Mouse (Mus musculus) midbrain, postnatal 0 days (tissue): Measurements from ENCODE around the gene C3. TPM values are rescaled to one million over a fixed set of nuclear protein-coding genes. Genes with fewer than 3 reads are reported as not detected.
A peak's percentile ranks its signal among the peaks of the same experiment; 100 is the strongest.

Source experiments
- ATAC-seq: fragments of 200-750 bp; cut with Nextera tagmentation; 2 replicates; pipeline ENCODE4 v1.8.0; 2017; ENCODE audit warnings: moderate number of reproducible peaks, mild to moderate bottlenecking, moderate TSS enrichment, moderate library complexity; ENCODE audit not compliant: low FRiP score
- DNase-seq: peaks from one replicate; pipeline ENCODE4 v3.0.0-alpha.2; 2015; ENCODE audit warnings: low spot score
- H3K27ac ChIP-seq: fragments of 300-500 bp; sonication (generic); 2 replicates; pipeline ENCODE4 v1.5.1; 2014; ENCODE audit warnings: low read depth, mild to moderate bottlenecking, low read length, mixed read lengths
- H3K27me3 ChIP-seq: fragments of 300-500 bp; sonication (generic); 2 replicates; pipeline ENCODE4 v1.6.1; 2014; ENCODE audit warnings: low read length, control low read depth, mixed read lengths; ENCODE audit not compliant: insufficient read depth
- H3K36me3 ChIP-seq: fragments of 300-500 bp; sonication (generic); 2 replicates; pipeline ENCODE4 v1.6.1; 2014; ENCODE audit warnings: low read length, control low read depth, mixed read lengths; ENCODE audit not compliant: insufficient read depth
- H3K4me1 ChIP-seq: fragments of 300-500 bp; sonication (generic); 2 replicates; pipeline ENCODE4 v1.6.1; 2014; ENCODE audit warnings: mild to moderate bottlenecking, control low read depth, antibody characterized with exemption, low read length, mixed read lengths; ENCODE audit not compliant: insufficient read depth
- H3K4me2 ChIP-seq: fragments of 300-500 bp; sonication (generic); 2 replicates; pipeline ENCODE4 v1.6.1; 2014; ENCODE audit warnings: low read depth, mild to moderate bottlenecking, low read length, mixed read lengths; ENCODE audit not compliant: poor library complexity, severe bottlenecking
- H3K4me3 ChIP-seq: fragments of 300-500 bp; sonication (generic); 2 replicates; pipeline ENCODE4 v1.5.1; 2014; ENCODE audit warnings: low read depth, mild to moderate bottlenecking, low read length, moderate library complexity
- H3K9ac ChIP-seq: fragments of 300-500 bp; sonication (generic); replicated peaks from 2 replicates; pipeline ENCODE4 v1.6.1; 2014; ENCODE audit warnings: mild to moderate bottlenecking, low read length, moderate library complexity, mixed read lengths; ENCODE audit not compliant: poor library complexity, severe bottlenecking
- H3K9me3 ChIP-seq: fragments of 300-500 bp; sonication (generic); 2 replicates; pipeline ENCODE4 v1.6.1; 2016; ENCODE audit warnings: low read length, control low read depth
- CTCF ChIP-seq: IDR thresholded peaks from 2 replicates; pipeline ENCODE4 v1.5.1; 2016; ENCODE audit warnings: antibody characterized with exemption, mild to moderate bottlenecking
- WGBS: fragments of 180-500 bp; shearing (Covaris S2); extraction: QIAGEN DNeasy Blood & Tissue Kit; methylation state at CpG from one replicate; pipeline ENCODE4 v1.1.7; 2014; 5-methylcytosine and 5-hydroxymethylcytosine counted together
- polyA plus RNA-seq: library from polyadenylated mRNA; unstranded; fragments of >200 nt; fragmentation: Nextera tagmentation; extraction: Ambion mirVana; gene quantifications from 2 replicates; pipeline ENCODE4 v1.2.1, GENCODE M21; 2015
- total RNA-seq: library from RNA; depleted of rRNA; stranded (reverse); fragments of >200 nt; gene quantifications from 2 replicates; pipeline ENCODE4 v1.2.3, GENCODE M21; 2014

The C3 gene
- total and polyA plus RNA-seq, 2 experiments from 2014 or later, result 0.49 to 1.7 TPM

DNA sequence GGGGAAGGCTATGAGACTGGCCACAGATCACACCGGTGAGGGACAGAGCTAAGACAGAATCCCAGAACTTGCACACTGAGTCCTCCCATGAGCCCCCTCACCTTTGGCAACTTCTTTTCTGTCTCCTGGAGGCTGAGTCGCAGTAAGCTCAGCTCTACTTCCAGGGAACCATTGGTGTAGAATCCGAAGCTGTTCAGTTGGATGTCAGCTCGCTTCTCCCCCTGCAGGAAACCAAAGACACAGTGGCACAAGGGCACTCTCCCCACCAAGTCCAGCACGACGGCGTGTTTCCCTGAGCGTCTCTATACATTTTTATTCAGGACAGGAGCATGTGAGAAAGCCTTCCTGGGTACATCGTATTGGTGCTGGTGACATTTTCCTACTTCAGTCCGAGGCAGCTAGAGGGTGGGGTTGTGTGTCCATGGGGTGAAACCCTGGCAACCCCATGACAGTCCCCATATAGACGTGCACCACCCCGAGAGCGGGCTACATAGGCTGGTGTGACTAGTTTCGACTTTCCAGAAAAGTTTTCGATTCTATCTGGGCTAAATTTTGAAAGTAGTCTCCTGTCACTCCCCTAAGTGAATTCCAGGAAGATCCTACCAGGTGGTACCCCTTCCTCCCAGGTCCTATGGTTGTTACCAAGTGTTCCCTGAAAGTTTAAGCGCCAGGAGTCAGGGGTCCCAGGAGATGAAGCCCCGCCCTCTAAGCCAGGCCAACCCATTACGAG, 18.9 kb upstream of the C3 start:
- peak; percentile 47 for TF ChIP-seq CTCF

DNA sequence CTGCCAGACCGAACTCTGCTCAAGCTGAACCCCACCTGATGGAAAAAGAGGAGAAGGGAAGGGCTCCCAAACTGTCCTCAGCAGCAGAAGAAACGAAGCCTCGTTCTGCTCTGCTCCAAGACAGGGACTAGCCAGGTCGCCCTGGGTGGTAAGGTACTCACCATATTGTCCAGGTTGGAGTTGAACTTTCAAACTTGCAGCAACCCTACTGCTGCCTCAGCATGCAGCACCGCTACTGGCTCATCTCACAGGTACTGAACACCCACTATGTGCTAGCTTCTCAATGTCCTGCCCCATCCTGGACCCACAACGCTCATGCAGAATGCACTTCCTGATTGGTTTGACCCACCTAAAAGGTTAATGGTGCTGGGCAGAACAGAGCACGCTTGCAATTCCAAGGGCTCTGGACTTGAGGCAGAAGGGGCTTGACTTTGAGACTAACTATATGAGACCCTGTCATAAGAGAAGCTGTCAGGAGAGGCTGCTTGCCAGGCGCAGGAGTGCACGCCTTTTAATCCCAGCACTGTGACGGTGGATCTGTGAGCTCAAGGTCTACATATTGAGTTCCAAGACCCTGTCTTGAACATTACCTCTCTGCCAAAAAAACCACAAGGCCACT, 17.5 kb upstream of the C3 start:
- no peak overlapping the region for H3K4me3 ChIP-seq
- ATAC-seq, result no peak
- H3K27me3 ChIP-seq, result peaks cover 8% of the 10 kb centered on the region; the same call in 1 of the 2 replicates
- peaks cover 12% of the 10 kb centered on the region; the same call in 1 of the 2 replicates for H3K36me3 ChIP-seq
- DNase-seq, result no peak
- WGBS, result 93% methylated on average over 10 of the region's 10 CpGs
- no peak overlapping the region for H3K27ac ChIP-seq
- H3K4me2 ChIP-seq, result no peak overlapping the region
- no peak for TF ChIP-seq CTCF
- no peaks in the 10 kb centered on the region for H3K9me3 ChIP-seq
- no peak overlapping the region for H3K9ac ChIP-seq
- peaks cover 14% of the 10 kb centered on the region; the same call in 1 of the 2 replicates for H3K4me1 ChIP-seq

More for the DNA sequence above, 18.9 kb upstream of the C3 start:
- 4% methylated on average over 18 of the region's 18 CpGs for WGBS
- peaks cover 8% of the 10 kb centered on the region; the same call in 1 of the 2 replicates for H3K27me3 ChIP-seq
- H3K9me3 ChIP-seq, result no peaks in the 10 kb centered on the region
- peak overlapping the region; percentile 64 for H3K4me2 ChIP-seq
- peaks cover 14% of the 10 kb centered on the region; the same call in 1 of the 2 replicates for H3K4me1 ChIP-seq
- ATAC-seq (no peak), DNase-seq (peak; percentile 9)
- H3K27ac ChIP-seq, result peak overlapping the region; percentile 93
- H3K36me3 ChIP-seq, result peaks cover 7% of the 10 kb centered on the region; the same call in 1 of the 2 replicates
- peak overlapping the region; percentile 57 for H3K4me3 ChIP-seq
- peak overlapping the region; percentile 73 for H3K9ac ChIP-seq

DNA sequence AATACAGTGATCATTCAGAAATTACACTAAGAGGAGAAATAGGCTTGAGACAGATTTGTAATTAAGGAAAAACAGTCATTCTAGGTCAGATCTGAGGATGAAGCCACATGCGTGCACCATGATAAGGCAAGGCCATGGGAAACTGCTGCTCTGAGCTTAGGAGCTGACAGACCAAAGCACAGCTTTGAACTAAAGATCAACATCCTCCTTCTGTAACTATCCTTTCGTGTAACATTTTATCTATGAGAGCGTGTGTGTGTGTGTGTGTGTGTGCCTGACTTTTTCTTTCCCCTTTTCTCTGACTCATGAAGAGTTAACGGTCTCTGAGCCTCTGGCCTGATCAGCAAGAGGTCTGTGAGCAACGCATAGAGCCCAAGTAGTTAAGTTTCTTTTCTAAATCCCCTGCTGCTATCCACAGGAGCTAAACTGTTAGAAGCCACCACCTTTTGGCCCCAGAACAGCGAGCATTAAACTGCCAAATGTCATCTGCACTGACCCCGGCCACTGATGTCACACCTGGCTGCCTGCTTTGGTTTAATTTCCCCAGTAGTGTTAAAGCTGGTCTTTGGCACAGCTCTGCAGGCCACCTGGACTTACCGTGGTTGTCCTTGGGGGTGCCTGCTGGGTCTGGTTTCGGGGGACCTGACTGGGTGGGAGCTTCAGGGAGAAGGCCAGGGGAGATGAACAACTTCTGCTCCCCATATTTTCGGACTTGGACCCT, 15.9 kb upstream of the C3 start:
- H3K9me3 ChIP-seq, result no peaks in the 10 kb centered on the region
- 80% methylated on average over 10 of the region's 10 CpGs for WGBS
- no peak overlapping the region for H3K4me2 ChIP-seq
- peaks cover 4% of the 10 kb centered on the region; the same call in 1 of the 2 replicates for H3K4me1 ChIP-seq
- H3K4me3 ChIP-seq, result no peak overlapping the region
- H3K36me3 ChIP-seq, result peaks cover 12% of the 10 kb centered on the region; the same call in 1 of the 2 replicates
- TF ChIP-seq CTCF, result no peak
- no peak overlapping the region for H3K27ac ChIP-seq
- no peak overlapping the region for H3K9ac ChIP-seq
- DNase-seq (no peak), ATAC-seq (no peak)
- no peaks in the 10 kb centered on the region for H3K27me3 ChIP-seq

DNA sequence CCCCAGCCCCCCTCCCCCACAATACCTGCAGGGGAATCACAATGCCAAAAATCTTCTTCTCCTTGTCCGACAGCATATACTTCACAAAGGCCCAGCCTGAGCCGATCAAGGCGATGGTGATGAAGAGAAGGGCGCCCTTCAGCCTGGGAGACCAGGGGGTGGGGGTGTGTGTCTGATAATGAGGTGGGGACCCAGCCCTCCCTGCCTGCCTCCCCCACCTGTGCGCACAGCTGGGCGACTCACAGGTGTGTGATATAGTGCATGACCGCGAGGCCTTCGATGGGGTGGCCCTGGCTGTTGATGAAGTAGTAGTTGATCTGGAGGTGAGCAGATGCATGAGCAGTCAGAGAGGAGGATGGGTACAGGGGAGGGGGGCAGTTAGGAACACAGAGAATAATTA, 9.2 kb upstream of the C3 start:
- Histone ChIP-seq H3K9ac (no peak overlapping the region), H3K4me2 (no peak overlapping the region), H3K4me3 (no peak overlapping the region), H3K27ac (no peak overlapping the region), H3K27me3 (no peaks in the 10 kb centered on the region), H3K36me3 (peaks cover 31% of the 10 kb centered on the region), H3K4me1 (no peaks in the 10 kb centered on the region), H3K9me3 (no peaks in the 10 kb centered on the region)
- WGBS, result 97% methylated on average over 9 of the region's 9 CpGs
- TF ChIP-seq CTCF, result no peak
- no peak for DNase-seq
- 0 out of 2 replicates have a peak, but pooled peaks have one; percentile 26 for ATAC-seq

DNA sequence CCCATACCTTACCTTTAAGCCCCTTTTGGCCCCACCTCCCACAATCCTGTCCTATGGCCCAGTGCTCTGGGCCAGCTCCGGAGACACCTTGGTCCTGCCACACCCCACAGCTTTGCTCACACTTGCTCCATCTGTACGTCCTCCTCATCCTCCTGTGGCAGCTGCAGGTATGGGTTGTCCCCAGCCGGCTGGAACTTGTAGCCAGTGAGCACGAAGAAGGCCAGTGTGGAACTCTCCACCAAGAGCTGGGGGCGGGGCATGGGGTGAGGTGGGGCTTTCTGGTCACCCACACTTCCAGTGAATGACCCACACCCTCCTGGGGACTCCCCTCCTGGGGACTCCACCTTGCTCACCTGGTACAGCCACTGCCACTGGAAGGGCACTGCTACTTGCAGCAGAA, 7.9 kb upstream of the C3 start:
- no peak overlapping the region for H3K27ac ChIP-seq

More for the DNA sequence above, 7.9 kb upstream of the C3 start:
- Histone ChIP-seq H3K36me3 (peaks cover 23% of the 10 kb centered on the region), H3K27me3 (no peaks in the 10 kb centered on the region), H3K4me3 (no peak overlapping the region), H3K4me1 (no peaks in the 10 kb centered on the region), H3K4me2 (no peak overlapping the region), H3K9ac (no peak overlapping the region), H3K9me3 (no peaks in the 10 kb centered on the region)
- no peak for TF ChIP-seq CTCF
- DNase-seq (no peak), ATAC-seq (peak; percentile 32; the same call in 1 of the 2 replicates)
- 89% methylated on average over 5 of the region's 5 CpGs for WGBS
